Mouse (Mus musculus): ENCODE measurements at regions not wholly inside any gene's neighbourhood (a gene's known extent, or its start where the extent isn't known, plus 50 kb on each side); places are given as distances from the start of the nearest gene placed in this dataset.
"Not testable (repeated sequence)": the region's sequence is repeated elsewhere in the genome, so short reads cannot be mapped to it uniquely, and the experiment has no call there.

DNA sequence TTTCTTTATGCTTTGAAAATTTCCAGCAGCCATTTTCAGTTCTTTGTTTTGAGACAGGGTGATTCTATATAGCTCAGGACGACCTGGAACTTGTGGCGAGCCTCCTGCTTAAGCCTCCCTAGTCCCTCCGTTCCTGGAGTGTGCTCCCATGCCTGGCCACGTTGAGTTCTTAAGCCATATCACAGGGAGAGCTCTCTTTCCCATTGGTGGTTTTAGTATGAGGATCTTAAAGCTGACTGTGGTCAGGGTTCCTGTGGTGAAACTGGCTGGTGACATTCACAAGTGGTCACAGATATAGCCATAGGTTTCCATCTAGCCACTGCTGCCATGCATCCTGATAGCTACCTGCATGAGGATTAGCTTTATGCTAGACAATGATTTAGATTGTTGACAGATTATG, 109.1 kb upstream of the Gm5148 start:
- DNase-seq (ENCODE audit: low spot score), result no peak

DNA sequence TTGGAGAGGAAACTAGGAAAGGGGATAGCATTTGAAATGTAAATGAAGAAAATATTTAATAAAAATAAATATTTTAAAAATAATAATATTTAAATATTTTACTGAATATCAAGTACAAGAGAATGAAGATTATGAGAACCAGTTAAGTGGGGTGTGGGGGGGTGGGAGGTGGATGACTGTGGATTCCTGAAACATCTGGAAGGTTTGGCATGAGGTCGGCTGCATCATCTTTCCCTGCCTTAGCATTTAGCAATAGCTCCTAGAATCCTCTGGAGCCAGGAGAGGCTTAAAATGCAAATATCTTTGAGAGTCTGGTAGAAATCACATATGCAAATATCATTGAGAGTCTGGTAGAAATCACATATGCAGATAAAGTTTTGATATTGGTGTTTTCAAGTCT, 103.3 kb upstream of the Gm5148 start:
- DNase-seq (ENCODE audit: low spot score), result no peak

- no peak for DNase-seq (ENCODE audit: low spot score)
These were observed 101.3 kb upstream of the Gm5148 start for GRCm38 (mm10) chr3:37825602-37826001.

DNA sequence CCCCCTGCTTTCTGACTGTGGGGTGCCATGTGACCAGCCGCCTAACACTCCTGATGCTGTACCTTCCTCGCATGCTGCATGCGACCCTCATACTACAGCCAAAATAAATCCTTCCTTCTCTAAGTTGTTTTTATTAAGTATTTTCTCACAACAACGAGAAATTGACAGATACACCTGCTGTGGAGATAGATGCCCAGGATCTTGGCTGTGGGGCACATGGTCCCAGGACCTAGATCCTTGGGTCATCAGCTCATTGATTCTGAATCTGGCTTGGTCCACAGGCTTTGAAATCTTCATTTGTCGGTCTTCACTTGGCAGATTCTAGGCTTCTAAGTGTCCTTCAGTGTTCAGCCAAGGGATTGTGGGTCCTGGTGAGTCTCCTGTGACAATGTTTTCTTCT, 100.4 kb upstream of the Gm5148 start:
- DNase-seq (ENCODE audit: low spot score), result no peak

GRCm38 (mm10) chr3:37819503-37819902, 95.2 kb upstream of the Gm5148 start:
- no peak for DNase-seq (ENCODE audit: low spot score)

DNA sequence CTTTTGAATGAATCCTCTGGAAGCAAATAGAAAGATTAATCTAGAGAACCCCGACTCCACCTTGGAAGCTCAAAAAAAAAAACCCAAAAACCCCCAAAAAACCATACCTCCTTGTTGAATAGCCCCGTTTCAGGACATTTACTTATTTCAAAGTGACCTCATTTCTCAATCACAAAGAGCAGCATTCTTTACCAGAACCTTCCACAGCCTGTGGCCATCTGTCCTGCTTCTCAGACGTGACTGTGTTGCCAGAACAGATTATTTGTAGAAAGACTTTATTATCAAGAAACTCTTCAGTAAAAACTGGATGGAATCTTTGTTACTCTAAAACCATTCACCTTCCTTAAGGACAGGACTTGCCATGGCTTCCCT, 93.1 kb upstream of the Gm5148 start:
- no peak for DNase-seq (ENCODE audit: low spot score)

GRCm38 (mm10) chr3:37816781-37817433, 92.6 kb upstream of the Gm5148 start:
- DNase-seq (ENCODE audit: low spot score), result no peak

DNA sequence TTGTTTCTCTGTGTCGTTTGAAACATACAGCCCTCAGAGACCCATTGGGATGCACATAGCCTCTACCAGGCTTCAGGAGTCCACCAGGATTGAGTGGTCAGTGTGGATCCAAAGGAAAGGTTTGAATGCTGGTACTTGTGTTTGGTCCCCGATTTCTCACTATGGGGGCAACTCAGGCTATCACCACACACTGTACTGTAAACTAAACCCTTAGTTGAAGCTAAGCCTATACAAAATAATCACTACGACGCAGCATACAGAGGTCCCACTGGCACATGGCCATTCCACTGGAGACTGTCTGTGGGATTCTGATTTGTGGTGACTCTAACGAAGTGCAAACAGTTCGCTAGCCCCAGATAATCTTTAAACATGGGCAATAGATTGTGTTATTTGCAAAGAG, 91.5 kb upstream of the Gm5148 start:
- DNase-seq (ENCODE audit: low spot score), result no peak

DNA sequence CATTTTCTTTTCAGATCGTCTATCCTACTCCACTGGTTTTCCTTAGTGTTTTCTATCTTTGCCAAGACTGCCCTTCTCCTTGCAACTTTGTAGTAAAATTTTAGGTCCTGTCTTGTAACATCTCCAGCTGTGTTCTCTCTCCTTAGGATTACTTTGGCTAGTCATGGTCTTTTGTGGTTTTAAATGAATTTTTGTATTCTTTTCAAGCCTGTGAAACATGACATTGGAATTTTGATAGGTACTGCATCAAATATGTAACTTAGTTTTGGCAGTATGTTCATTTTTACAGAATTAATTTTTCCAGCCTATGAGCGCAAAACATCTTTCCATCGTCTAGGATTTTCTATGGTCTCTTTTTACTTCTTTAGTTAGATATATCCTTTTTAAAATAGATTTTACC, 88.6 kb upstream of the Gm5148 start:
- DNase-seq (ENCODE audit: low spot score), result no peak

- no peak for DNase-seq (ENCODE audit: low spot score)
These were observed 87.1 kb upstream of the Gm5148 start for GRCm38 (mm10) chr3:37811429-37811828.

DNA sequence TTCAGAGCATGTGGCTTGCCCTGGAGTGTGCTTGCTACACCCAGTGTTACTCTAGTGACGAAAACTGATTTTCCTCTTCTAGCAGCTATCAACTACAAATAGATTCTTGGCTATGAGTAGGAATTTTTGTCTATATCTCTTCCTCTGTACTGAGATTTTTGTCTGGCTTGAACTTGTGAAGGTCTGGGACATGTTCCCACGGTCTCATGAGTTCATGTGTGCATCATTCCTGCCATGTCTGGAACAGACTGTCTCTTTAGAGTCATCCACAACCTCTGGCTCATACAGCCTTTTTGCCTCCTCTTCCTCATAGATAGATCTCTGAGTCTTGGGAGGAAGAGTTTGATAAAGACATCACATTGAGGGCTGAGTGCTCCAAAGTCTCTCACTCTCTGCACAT, 86.5 kb upstream of the Gm5148 start:
- DNase-seq (ENCODE audit: low spot score), result no peak

GRCm38 (mm10) chr3:37805805-37806148, 81.5 kb upstream of the Gm5148 start:
- no peak for DNase-seq (ENCODE audit: low spot score)

DNA sequence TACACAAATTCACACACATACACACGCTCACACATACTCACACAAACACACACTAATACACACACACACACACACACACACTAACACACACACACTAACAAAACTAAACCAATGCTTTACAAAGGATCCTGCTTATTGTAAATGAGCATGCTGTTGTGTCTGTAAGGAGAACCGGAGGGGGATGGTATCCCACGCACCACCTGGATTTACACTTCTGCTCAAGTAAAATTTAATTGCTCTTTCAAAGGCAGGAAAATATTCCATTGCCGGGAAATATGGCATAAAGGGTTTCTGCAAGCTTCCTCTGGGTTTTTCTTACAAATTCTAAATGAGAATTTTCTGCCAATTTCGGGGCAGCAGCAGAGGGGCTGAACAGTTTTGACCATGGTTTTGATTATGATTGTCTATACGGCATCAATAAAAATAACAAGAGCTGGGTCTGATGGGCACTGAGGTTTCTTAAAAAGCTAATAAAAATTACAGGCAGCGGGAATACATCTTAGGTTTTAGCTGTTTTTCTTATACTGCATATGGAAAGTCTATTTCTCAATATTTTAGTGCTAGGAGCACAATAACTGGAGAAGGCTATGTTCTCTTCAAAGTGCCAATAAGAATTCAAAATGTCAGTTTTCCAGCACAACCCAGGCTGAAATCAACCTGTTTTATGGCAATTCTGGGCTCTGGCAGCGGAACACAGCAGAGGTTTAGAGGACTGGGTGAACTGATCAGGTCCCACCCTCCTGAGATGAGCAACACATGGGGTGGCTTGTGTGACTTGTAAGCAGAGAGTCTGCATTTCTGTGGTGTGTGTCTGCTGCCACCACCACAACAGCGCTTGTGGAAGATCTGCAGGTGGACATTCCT, 80.9 kb upstream of the Gm5148 start:
- DNase-seq (ENCODE audit: low spot score), result no peak

DNA sequence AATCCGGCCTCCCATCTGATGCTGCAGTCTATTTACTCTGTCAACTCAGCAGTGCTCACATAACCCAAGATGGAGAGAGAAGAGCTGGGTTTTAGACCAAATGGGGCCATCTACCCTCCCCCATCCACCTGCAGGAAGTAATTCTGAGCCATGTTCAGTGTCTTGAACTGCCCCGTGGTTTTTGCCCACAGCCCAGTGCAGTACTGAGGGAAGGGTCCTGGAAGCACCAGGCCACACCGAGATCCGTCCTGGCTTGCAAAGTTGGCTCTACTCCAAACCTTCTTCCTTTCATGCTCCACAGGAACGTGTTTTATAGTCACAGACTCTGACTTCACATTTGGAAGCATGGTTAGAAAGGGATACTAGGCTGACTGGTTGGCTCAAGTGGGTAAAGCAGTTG, 80.0 kb upstream of the Gm5148 start:
- no peak for DNase-seq (ENCODE audit: low spot score)

DNA sequence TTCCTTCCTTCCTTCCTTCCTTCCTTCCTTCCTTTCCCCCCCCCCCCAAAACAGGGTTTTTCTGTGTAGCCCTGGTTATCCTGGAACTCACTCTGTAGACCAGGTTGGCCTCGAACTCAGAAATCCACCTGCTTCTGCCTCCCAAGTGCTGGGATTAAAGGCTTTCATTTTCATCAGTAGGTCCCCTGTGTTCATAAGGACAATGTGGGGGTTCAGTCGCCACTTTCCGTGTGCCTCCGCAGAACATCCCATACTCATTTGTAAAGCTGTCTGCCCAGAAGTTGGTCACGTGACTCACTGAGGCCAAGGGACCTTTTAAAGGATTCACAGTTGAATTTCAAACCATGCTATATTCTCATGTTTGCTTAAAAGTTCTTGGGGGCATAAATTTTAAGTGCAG, 79.5 kb upstream of the Gm5148 start:
- not testable (repeated sequence) for DNase-seq (ENCODE audit: low spot score)

DNA sequence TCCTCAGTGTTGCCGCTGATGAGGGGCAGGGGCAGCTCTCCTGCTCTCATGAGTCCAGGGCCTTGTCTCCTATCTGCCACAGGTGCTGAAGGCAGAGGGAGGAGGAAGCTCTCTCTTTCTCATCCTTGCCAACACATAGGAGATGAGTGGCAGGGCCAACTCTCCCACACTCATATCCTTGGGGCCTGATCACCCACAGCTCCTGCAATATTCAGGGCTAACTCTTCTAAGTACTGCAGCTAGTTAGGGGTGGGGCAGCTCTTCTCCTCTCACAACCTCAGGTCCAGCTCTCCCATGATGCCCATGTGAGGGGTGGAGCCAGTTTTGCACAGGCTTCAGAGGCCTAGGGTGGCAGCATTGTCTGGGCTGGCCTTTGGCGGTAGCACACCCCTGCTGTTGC, 77.3 kb upstream of the Gm5148 start:
- no peak for DNase-seq (ENCODE audit: low spot score)

DNA sequence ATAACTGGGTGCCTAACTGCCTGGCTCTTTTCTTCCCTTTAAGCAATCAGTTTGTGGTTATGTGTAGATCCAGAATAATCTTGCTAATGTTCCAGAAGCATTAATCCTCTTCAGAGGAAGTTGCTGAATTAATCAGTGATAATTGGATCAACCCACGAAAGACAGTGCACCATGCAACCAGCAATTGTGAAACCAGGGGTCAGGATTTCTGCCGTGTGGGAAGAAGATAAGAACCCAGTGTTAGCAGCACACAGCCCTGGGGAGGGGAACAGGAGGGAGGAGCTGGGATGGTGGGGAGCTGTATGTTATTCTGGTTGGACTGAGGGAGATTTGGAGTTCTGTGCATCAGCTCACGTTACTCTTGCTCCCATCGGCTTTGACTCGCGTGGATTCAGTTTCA, 75.5 kb upstream of the Gm5148 start:
- DNase-seq (ENCODE audit: low spot score), result no peak

- DNase-seq (ENCODE audit: low spot score), result no peak
These were observed 65.4 kb upstream of the Gm5148 start for GRCm38 (mm10) chr3:37789711-37790110.

GRCm38 (mm10) chr3:37789143-37789697, 64.9 kb upstream of the Gm5148 start:
- no peak for DNase-seq (ENCODE audit: low spot score)

DNA sequence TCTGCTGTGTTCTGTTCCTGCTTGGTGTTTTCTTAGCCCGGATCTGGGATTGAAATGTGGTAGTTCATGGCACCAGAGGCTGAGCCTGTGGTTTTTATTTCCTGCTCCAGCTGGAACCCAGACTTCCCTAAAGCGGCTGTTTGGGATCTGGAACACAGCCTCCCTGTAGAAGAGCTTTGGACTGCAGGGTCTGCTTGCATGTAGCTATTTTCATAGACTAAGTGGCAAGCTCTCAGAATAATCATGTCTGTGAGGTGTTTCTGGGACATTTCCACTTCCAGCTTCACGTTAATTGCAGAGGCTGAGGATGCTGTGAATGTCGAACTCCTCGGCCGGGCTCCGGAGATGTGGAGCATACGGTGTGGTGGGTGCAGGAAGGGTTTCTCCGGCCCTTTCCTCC, 64.1 kb upstream of the Gm5148 start:
- no peak for DNase-seq (ENCODE audit: low spot score)

DNA sequence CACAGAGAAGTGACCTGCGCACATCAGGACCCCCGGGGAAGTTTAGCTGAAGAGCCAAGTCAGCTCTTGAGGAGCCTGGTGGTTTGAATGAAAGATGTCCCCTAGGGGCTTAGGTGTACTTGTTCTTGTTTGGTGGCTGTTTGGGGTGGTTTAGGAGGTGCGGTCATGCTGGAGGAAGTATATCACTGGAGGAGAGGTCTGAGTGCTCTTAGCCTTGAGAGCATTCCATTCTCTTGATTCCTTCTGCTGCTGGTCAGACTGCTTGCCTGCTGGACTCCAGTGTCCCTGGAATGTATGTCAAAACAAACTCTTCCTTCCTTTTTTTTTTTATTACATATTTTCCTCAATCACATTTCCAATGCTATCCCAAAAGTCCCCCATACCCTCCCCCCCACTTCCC, 62.5 kb upstream of the Gm5148 start:
- DNase-seq (ENCODE audit: low spot score), result no peak

DNA sequence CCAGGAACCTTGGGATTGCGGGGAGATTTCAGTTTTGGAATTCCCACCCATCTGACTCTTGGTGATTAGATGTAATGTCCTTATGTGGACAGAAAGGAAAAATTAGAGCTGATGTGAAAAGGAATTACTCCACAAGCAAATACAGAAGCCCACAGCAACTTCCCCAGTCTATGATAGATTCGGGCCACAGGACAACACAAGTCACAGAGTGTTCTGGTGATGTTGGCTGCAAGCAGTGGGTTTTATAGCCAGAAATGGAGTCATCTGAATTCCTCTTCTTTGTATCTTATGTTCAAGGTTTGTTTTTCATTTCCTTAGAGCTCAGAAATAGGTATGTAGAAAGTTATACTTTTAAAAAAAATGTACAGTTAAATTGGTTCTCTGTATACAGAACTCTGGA, 56.8 kb upstream of the Gm5148 start:
- no peak for DNase-seq (ENCODE audit: low spot score)

DNA sequence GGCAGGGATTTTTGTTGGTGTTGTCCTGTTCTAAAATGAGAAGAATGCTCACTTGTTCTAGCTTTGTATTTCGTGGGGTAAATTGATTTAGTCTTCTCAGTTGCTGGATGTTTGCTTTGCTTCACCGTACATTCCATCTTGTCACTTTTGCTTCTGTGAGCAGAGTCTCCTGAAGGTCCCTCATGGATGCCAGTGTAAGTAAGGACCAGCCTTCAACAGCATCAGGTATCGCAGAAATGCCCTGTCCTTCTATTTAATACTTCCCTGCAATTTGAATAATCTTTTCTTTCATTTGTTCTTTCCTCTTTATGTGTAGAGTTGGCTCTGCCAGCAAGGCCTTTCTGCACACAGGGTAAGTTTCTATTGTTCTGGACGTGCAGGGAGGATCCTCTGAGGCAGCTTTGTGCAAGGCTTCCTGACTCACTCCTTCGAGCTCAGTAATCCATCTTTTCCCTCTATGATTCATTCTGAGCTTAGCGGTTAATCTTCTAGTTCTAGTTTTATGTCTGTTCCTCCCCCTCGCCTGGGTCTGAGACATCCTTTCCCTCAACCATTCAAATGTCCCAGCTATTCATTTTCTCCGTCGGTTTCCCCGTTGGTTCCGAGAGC, 55.7 kb upstream of the Gm5148 start:
- DNase-seq (ENCODE audit: low spot score), result no peak

All from c-Kit-positive CD71-positive TER-119-positive erythroid progenitor cells, embryonic 14.5 days (primary cell).